Mouse (Mus musculus) adrenal gland, adult 2 months (tissue): Measurements from ENCODE around the gene Krt80. TPM values are rescaled to one million over a fixed set of nuclear protein-coding genes. Genes with fewer than 3 reads are reported as not detected.

Source experiments
- DNase-seq: peaks from one replicate; pipeline ENCODE4 v3.0.0; 2021
- microRNA-seq, 2 experiments: library from miRNA; unstranded; fragments of <30 nt; microRNA quantifications; one replicate each; pipeline ENCODE4 v1.2.0; 2021
- polyA plus RNA-seq: library from polyadenylated mRNA; depleted of rRNA; stranded (reverse); fragments of >200 nt; gene quantifications from 2 replicates; pipeline ENCODE4 v1.2.3, GENCODE M21; 2012; rRNA removed
- total RNA-seq, 2 experiments: library from RNA; stranded (reverse); gene quantifications; 2 replicates each; pipeline ENCODE4 v1.2.3; 2021

Gene Krt80
- total and polyA plus RNA-seq, 3 experiments, result 2.3 to 3.6 (median 3.6) TPM

- DNase-seq, result no peak
These were observed 52.0 kb downstream of the Krt80 start for GRCm38 (mm10) chr15:101317814-101318500.

DNA sequence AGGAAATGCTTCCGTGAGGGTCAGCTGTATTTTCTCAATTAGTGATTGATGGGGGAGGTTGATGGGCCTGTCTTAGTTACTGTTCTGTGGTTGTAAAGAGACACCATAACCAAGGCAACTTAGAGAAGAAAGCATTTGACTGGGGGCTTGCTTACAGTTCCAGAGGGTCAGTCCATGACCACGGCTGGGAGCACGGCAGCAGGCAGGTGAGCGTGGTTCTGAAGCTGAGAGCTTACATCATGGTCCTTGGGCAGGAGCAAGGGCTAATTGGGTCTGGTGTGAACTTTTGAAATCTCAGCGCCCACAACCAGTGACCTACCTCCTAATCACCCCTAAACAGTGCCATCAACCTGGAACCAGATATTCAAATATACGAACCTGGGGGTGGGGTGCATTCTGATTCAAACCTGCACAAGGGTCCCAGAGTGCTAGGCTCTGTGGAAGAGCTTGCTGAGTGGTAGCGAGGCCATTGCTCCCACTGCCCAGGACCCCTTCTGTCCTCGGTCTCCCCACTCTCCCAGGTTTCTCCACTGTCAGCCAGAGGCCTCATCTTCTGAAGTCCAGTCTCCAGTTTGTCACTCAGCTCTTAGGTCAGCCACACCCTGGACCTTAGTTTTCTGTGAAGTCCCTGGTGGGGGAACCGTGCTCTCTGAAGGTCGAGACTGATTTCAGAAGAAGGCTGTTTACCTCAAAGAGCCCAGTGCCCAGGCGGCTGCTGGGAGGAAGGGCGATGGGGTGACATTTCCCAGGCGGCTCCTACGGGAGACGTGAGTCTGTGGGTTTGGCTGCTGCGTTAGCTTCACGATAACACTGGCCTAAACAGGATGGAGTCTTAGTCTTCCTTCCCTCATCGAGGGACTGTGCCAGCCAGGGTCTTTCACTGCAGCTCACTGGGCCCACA lies 52.8 kb downstream of the Krt80 start:
- no peak for DNase-seq

DNA sequence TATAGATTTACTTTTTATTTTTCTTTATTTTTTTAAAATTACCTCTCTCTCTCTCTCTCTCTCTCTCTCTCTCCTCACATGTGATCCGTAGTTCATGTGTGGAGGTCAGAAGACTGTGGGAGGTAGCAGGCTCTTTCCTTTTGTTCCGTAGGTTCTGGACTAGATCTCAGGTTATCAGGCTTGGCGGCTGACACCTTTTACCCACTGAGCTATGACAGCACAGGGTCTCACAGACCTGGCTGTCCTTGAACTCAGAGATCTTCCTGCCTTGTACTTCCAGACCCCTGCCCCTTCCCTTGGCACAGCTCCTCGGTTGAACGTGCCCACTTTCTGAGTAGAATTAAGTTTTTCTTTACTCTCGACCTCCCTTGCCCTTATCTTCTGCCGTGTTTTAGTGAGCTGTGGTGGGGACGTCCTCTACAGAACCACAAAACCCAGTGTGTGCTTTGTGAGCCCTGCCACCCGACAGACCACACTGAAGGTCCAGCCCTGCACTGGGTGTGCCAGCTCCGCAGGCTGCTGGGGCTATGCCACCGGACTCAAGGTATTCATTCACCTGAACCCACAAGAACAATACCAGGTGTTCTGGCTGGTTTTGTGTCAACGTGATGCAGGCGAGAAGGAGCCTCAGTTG lies 53.6 kb downstream of the Krt80 start:
- DNase-seq, result no peak

- peak; percentile 93 for DNase-seq
These were observed 54.1 kb downstream of the Krt80 start for GRCm38 (mm10) chr15:101315832-101316231.

GRCm38 (mm10) chr15:101315378-101315777 lies 54.6 kb downstream of the Krt80 start:
- no peak for DNase-seq

GRCm38 (mm10) chr15:101312006-101312405 lies 58.0 kb downstream of the Krt80 start:
- DNase-seq, result peak; percentile 73

DNA sequence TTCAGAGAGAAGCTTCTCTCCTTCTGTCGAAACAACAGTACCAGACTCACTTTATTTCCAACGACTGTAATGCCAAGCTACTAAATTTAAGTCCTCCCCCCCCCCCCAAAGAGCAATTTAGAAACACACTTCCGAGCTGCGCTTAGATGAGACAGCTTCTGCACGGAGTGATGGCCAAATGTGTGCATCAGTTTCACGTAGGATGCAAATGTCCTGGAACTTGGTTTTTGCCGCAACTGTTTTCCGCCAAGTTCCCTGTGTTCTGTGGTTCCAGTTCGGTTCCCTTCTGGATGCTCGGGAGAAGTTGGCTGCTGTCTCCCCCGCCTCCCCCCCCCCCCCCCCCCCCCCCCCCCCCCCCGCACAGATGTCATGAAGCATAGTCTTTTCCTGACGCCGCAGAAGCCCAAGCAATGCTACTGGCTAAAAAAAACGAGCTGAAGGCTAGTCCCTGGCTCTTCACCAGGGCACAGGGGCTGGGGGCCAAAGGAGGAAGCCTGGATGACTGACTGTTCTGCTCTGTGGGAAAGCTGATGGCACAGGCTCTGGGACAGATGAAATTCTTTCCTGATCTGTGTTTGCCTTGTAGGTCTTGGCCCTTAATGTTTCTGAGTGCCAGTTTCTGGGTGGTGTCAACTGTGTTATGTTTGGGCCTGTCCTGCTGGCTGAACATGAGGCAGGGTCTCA lies 58.7 kb downstream of the Krt80 start:
- no peak for DNase-seq

DNA sequence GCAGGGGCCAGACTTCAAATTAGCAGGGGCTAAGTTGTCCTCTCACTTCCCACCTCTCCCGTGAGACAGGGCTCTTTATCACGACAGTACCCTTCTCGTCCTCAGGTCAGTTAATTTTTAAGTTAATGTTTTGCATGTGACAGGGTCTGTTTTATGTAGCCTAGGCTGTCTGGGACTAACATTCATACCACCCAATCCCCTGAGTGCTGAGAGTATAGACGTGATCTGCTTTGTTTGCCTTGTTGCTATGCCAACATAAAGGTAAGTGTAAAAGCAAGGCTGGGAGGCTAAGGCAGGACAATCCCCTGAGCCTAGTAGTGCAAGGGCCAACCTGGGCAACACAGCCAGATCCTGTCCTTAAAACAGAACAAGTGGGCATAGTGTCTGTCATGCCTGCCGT lies 60.5 kb downstream of the Krt80 start:
- no peak for DNase-seq

GRCm38 (mm10) chr15:101308440-101309348 lies 61.3 kb downstream of the Krt80 start:
- DNase-seq, result no peak

DNA sequence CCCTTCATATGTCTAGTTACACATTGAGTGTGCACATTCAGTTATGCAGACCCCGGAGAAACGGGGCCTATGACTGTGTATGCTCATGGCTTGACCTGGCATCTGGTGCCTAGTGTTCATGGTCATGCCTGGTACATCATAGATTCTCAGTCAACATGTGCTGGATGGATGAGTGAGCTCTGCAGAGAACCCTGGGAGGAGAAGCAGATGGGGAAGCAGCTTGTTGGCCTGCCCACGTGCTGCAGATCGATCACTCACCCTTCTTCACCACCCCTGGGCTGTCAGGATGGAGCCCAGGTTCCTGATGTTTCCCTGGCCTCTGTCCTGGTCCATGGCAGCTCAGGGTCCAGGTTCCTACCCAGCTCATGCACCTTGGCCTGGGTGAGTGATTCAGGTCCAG lies 63.5 kb downstream of the Krt80 start:
- DNase-seq, result no peak

GRCm38 (mm10) chr15:101303830-101304229 lies 66.1 kb downstream of the Krt80 start:
- no peak for DNase-seq

DNA sequence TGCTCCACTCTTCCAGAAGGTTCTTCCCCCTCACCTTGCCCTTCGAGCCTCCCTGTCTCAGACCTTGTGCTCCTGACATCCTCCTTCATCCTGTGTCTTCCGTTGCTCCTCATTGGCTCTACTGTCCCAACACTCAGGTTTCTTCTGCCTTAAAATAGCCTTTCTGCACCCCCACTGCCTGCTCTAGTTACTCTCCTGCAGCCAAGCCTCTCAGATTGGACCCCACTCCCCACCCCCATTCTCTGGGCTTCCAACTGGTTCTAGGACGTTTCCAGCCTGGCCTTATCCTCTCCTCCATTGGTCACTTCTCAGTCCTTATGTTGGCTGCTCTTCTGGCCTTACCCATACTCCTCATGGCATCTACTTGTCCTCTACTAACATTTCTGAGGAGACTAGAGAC lies 67.8 kb downstream of the Krt80 start:
- DNase-seq, result no peak

DNA sequence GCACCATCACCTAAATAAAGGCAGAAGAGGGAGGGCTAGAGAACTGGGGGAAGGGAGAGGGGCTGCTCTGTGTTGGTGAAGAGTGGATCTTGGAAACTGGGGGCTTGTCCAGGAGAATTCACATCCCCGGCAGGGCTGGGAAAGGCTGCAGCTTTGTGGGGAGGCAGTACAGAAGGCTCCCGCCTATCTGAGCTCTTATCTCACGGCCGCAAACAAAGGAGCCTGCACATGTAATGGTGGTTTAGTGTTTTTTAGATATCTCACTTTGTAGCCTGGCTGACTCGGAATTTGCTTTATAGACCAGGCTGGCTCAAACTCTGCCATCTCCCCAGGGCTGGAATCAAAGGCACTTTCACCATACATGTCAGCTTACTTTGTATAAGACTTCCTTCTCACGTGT lies 69.8 kb downstream of the Krt80 start:
- no peak for DNase-seq

GRCm38 (mm10) chr15:101299480-101299960 lies 70.4 kb downstream of the Krt80 start:
- DNase-seq, result no peak

- no peak for DNase-seq
These were observed 71.4 kb downstream of the Krt80 start for GRCm38 (mm10) chr15:101298550-101298949.

DNA sequence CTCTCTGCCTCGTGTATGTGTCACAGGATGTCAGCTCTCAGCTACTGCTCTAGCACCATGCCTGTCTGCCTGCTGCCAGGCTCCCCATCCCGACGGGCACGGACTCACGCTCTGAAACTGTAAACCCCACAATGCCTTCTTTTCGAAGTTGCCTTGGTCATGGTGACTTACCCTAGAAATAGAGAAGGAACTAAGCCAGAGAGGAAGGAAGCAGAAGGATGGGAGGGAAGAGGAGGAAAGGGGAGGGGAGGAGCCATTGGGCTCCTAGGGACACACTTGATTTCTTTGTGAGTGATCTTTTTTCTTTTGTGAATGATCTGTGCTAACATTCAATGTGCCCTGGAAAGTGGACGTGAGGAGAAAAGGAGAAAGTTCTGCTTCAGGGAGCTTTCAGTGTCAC lies 72.0 kb downstream of the Krt80 start:
- no peak for DNase-seq

Small RNA genes lying within 50 kb of the gene (microRNA-seq; reads per million reads assigned to microRNA genes)
- 32.1 to 36.8 reads per million in 2 experiments for gene Mir1941

Other genes with a start within 250 kb of the Krt80 start
- 10 to 100 TPM; 15.0 to 22.6 TPM for gene Acvrl1, start 241.6 kb downstream of the Krt80 start, total RNA-seq
- gene Acvrl1, start 241.6 kb downstream of the Krt80 start, polyA plus RNA-seq, result 20.9 and 23.3 TPM in 2 replicates
- 10 to 100 TPM in 1 of 2 experiments, 1 to 10 TPM in 1; 5.2 to 10.0 TPM for gene Acvr1b, start 196.1 kb downstream of the Krt80 start, total RNA-seq
- gene Acvr1b, start 196.1 kb downstream of the Krt80 start, polyA plus RNA-seq, result 10.1 and 11.2 TPM in 2 replicates
- 10 to 100 TPM; 16.4 to 21.0 TPM for gene Grasp, start 146.0 kb downstream of the Krt80 start, total RNA-seq
- gene Grasp, start 146.0 kb downstream of the Krt80 start, polyA plus RNA-seq, result 53.0 and 60.3 TPM in 2 replicates
- gene Nr4a1, start 115.9 kb downstream of the Krt80 start, total RNA-seq, result 100 to 1,000 TPM; 560 to 565 TPM
- 162 and 415 TPM in 2 replicates for gene Nr4a1, start 115.9 kb downstream of the Krt80 start, polyA plus RNA-seq
- gene Atg101, start 85.9 kb downstream of the Krt80 start, total RNA-seq, result 10 to 100 TPM; 38.6 to 58.8 TPM
- gene Atg101, start 85.9 kb downstream of the Krt80 start, polyA plus RNA-seq, result 31.9 and 35.4 TPM in 2 replicates
- under 1 TPM; 0.40 to 0.52 TPM for gene 6030408B16Rik, start 77.0 kb downstream of the Krt80 start, total RNA-seq
- gene 6030408B16Rik, start 77.0 kb downstream of the Krt80 start, polyA plus RNA-seq, result 1.4 and 2.0 TPM in 2 replicates
- gene Krt7, start 40.9 kb upstream of the Krt80 start, total RNA-seq, result 1 to 10 TPM; 2.1 to 3.2 TPM
- 0.76 and 1.2 TPM in 2 replicates for gene Krt7, start 40.9 kb upstream of the Krt80 start, polyA plus RNA-seq
- not detected for gene Krt87, start 68.6 kb upstream of the Krt80 start, total RNA-seq
- 0.04 TPM in 1 of 2 replicates, not detected in the other for gene Krt87, start 68.6 kb upstream of the Krt80 start, polyA plus RNA-seq
- gene Krt88, start 77.6 kb upstream of the Krt80 start, total RNA-seq, result not detected
- gene Krt88, start 77.6 kb upstream of the Krt80 start, polyA plus RNA-seq, result not detected in 2 replicates
- not detected for gene Krt81, start 93.6 kb upstream of the Krt80 start, total RNA-seq
- gene Krt81, start 93.6 kb upstream of the Krt80 start, polyA plus RNA-seq, result not detected in 2 replicates
- not detected for gene Krt86, start 103.3 kb upstream of the Krt80 start, total RNA-seq
- not detected in 2 replicates for gene Krt86, start 103.3 kb upstream of the Krt80 start, polyA plus RNA-seq
- gene Krt83, start 121.3 kb upstream of the Krt80 start, total RNA-seq, result not detected
- 0.12 TPM in 1 of 2 replicates, not detected in the other for gene Krt83, start 121.3 kb upstream of the Krt80 start, polyA plus RNA-seq
- not detected for gene Gm49425, start 147.1 kb upstream of the Krt80 start, total RNA-seq
- gene Gm49425, start 147.1 kb upstream of the Krt80 start, polyA plus RNA-seq, result not detected in 2 replicates
- gene Krt84, start 162.7 kb upstream of the Krt80 start, total RNA-seq, result not detected
- not detected in 2 replicates for gene Krt84, start 162.7 kb upstream of the Krt80 start, polyA plus RNA-seq
- gene Krt82, start 180.5 kb upstream of the Krt80 start, total RNA-seq, result not detected
- not detected in 2 replicates for gene Krt82, start 180.5 kb upstream of the Krt80 start, polyA plus RNA-seq
- not detected for gene Krt90, start 192.8 kb upstream of the Krt80 start, total RNA-seq
- gene Krt90, start 192.8 kb upstream of the Krt80 start, polyA plus RNA-seq, result not detected in 2 replicates
- gene Krt75, start 203.7 kb upstream of the Krt80 start, total RNA-seq, result not detected
- not detected in 2 replicates for gene Krt75, start 203.7 kb upstream of the Krt80 start, polyA plus RNA-seq